Mouse (Mus musculus) frontal cortex, postnatal 14 days (tissue): ENCODE measurements around the gene Usf3.

Source experiments
- DNase-seq, 2 experiments: peaks; one replicate each; pipeline ENCODE4 v3.0.0; 2022; ENCODE audit warnings: low spot score in 2 of 2

Gene Usf3

DNA sequence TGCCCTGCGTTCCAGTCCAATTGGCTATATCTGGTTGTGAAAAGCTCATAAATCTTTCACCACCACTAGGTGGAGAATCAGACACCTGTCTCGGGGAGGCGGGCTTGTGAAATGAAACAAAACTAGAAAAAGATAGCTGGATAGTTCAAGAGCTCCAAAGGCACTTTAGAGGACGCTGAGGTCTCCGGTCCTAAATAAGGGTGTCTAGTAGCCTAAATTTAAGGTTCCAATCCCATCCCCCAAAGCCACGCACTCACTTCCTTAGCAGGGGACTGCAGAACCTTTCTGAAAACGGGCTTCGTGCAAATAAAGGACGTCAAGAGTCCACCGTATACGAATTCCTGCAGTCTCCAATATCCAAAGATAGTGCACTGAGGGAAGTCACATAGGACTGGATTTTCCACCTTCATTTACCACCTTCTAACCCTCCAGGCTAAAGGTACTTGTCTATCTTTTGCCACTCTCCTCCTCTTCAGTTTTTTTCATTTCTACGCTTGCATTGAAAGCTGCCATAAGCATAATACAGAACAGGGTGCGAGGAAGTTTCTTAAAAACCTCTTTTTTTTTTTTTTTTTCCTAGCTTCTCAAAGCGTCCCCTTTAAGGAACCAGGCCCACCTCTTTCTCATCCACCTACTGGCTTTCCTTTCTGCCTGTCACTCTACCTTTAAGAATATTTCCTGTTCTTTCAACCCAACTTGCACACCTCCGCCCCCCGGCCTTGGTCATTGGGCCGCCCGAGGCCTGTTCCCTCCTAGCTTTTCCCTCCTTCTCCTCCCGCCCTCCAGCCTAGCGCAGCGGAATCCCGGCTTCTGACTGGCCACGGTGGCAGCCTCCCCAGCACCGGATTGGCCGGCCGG, 520 bp upstream of the Usf3 start:
- peak; percentile 97 to 98 for DNase-seq

DNA sequence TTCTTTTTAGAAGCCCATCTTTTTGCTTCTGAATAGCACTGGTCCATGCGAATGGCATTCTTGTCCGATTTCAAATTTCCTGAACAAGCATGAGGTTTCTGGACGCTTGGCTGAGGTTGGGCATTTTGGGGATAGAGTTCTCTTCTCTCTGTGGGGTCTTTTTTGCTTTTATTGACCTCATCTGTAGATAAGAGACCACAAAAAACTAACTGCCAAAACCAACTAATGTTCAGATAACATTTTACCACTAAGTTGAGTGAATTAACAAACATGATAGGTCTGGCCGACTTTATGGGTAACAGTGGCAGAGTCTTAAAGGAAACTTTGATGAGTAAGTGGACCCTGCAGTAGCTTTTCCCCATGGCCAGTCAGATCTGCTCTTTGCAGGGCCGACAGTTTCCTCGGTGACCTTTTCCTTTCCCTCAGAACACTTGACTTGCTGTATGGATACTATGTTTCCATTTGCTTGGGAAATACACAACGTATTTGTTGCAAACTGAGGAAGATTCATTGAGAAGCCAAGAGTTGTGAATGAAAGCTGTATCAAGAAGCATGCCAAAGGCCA, 1.0 kb downstream of the Usf3 start:
- DNase-seq: no peak

DNA sequence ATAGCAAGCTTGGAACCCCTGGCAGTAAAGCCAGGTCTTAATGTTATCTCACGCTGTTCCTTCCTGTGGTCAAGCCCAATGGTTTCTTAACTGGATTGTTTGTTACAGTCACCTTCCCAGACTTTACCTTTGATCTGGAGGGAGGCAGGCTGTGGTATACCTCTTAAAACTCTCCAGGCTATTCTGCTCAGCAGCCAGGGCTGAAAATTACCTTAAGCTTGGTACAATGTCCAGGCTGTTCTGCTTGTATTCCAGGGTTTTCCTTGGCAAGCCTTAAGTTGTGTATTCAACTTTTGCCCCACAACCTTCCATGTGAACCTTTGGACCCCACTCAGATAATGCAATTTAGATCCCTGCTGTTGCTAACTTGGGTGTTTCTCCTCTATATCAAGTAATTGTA, 2.0 kb downstream of the Usf3 start:
- DNase-seq: no peak

DNA sequence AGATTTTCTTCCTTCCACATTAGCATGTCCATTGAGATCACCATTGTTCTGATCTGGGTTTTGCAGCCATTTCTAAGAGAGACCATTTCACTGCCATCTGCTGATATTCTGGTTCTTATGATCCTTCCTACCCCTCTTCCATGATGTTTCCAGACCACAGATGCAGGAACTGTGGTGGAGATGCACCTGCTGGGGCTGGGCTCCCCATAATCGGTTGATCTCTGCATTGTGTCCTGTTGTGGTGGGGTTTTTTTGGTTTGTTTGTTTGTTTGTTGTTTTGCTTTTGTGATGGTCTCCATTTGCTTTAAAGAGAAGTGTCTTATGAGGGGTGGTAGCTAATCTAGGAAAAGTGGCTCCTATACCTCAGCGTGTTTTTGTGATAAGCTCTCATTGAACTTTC, 3.5 kb downstream of the Usf3 start:
- no peak for DNase-seq

DNA sequence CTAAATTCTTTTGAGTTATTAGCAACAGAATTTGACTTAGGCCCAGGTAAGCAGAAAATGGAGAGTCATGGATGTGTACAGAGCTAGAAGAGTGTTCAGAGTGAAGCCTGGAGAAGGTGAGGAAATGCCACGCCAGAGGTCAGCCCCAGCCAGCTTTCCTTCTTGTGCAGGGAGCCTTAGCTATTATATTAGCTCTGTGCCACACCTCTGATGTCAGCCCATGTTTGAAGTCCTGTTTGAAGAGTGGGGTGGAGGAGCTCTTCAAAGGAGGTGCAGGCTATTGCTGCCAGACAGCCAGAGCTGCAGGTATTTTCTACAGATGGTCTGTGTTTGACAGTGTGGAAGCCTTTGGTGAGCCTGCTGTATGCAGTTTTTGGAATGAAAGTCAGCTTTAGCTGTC, 5.5 kb downstream of the Usf3 start:
- DNase-seq: no peak

DNA sequence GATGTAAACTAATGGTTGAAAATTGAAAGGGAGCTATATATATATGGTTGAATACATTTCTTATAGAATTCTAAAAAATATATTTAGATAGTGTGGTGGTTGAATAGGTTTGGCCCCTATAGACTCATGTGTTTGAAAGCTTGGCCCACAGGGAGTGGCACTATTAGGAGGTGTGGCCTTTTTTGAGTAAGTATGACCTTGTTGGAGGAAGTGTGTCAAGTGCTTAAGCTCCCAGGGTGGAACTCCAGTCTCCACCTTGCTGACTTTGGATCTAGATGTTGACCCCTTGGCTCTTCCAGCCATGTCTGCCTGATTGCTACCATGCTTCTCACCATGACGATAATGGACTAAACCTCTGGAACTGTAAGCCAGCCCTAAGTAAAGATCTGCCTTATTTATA, 9.6 kb downstream of the Usf3 start:
- DNase-seq: no peak

DNA sequence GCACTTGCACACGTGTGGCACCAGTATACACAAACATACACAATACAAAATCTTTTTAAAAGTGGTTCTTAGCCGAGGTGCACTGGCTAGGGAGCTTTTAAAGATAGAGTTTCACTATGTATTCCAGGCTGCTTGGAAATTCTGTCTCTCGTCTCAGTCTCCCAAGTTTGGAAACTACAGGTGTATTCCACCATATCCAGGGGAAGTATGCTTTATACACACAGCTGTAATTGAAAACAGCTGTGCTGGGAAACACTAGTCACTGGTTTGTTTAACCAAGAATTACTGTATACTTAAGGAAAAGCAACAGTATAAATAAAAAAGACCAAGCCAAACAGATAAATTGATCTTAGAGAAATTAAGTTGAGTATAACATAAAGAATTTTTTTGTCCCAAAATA, 11.7 kb downstream of the Usf3 start:
- no peak for DNase-seq

DNA sequence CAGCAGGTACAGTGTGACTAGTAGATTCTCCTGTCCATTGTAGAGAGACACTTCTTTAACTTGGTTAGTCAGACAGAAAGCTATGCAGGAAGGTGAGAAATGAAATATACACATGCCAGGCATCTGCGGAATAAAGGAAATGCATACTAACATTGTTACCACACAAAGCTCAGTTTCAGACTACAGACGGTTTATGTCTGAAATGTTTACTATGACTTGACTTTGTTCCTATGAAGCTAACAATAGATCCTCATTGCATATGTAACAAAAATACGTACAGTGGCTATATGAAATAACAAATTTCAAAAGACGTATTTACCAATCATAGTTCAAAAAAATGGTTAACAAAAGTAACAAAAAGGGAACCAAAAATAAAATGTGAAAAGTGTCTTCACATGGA, 14.1 kb downstream of the Usf3 start:
- no peak for DNase-seq

DNA sequence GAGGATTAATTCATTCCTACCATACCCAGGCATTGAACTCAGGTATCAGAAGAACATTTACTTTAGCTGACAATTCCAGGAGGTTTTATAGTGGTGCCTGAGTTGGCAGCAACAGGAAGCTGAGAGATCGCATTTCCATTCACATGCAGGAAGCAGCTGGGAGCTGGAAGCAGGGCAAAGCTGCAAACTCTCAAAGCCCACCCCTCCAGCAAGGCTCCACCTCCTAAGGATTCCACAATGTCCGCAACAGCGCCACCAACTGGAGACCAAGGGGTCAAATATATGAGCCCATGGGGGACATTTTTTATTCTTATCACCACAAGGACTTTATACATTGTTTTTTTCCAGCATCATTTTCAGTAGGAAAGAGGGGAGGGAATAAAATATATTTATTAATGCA, 15.7 kb downstream of the Usf3 start:
- DNase-seq: no peak

DNA sequence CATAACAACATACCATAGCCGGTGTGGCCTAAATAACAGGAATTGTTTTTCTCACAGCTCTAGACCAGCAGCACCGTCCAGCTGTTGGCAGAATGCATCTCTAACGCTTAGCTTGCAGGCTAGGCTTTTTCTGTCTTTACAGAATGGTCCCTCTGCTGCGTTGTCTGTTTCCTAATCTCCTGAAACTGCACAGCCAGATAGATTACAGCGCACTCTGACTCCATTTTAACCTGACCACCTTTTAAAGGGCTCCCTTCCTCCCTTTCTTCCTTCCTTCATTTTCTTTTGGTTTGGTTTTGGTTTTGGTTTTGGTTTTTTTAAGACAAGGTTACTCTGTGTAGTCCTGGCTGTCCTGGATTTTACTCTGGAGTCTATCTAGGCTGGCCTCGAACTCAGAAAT, 17.0 kb downstream of the Usf3 start:
- DNase-seq: no peak

DNA sequence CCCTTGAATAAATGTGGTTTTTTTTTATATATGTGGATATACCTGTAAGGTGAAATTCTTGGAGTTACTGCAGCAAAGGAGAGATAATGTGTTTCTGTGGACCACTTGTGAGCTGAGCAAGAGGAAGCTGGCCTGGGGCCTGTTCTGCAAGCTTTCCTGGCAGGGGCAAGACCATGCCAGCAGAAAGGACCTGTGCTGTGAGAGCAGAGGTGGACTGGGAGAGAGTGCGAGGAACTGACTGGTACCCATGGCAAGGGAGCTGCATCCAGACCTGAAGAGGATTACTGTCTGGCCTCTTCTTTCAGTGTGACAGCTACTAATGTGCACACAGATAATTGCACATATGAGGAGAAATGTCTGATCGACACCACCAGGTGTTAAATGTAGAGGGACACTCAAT, 17.9 kb downstream of the Usf3 start:
- DNase-seq: no peak

DNA sequence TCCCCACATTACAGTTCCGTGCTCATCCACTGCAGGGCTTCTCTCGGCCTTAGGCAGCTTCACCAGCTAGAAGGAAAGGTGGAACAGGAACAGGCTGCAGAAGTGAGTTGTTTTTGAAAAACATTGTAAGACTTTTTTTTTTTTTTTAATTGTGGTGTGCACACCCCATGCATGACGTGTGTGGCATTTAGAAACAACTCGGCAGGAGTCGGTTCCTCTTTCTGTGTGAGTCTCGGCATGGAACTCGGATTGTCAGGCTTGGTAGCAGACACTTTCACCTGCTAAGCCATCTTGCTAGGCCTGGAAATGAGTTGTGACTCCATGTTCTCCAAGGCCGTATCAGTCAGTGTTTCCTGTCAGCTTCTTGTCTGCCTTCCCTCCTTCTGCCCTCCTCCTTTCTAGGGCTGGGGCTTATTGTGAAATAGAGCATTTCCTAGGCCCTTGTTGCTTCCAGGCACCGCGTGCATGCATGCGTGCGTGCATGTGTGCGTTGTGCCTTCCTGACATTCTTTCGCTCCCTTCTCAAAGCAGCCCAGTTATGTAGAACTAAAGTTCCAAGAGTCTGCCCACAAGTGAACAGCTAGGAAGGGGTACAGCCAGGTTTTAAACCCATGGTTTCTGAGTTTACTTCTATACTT, 26.1 kb downstream of the Usf3 start:
- DNase-seq: no peak

DNA sequence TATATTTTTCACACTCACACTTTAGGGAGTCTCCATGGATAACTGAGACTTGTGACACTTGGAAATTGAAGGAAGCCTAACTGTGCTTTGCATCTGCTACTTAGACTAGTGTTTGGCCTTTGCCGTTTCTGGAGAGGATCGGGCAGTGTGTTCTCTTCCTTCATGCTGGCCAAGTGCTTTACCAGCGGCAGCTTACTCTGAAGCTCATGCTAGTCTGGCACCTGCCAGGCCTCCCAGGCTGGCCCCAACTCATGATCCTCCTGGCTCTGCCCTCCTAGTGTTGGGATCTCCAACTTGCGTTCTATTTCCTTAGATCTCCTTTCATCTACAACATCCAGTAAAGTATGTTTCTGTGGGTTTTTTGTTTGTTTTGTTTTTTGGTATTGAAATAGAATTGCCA, 27.1 kb downstream of the Usf3 start:
- DNase-seq: no peak

DNA sequence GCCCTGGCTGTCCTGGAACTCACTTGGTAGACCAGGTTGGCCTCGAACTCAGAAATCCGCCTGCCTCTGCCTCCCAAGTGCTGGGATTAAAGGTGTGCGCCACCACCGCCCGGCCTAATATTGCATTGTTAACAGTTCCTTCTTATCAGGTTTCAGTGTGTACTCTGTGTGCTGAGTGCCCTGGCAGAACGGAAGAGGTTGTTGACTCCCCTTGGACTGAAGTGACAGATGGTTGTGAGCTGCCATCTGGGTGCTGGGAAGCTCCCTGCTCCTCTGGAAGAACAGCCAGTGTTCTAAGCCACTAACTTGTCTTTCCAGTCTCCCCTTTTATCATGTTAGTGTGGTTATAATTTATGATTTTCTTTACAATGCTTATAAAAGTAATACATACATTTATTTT, 31.3 kb downstream of the Usf3 start:
- no peak for DNase-seq

DNA sequence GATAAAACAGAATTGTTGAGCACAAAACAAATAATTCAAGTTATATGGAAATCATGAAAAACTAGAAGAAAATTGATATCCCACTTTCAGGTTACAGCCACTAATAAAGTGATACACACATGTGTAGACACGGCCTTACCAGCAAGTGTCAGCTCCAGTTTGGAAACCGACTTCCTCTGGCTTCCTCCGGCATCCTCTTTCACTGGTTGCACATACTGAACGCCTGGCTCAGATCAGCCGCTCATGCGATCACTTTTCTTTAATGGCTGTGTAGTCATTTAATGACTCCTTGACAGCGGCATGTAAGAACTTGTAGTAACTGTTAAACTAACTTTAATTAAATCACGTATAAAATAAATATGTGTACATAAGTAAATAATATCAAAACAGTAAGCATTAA, 32.9 kb downstream of the Usf3 start:
- no peak for DNase-seq

DNA sequence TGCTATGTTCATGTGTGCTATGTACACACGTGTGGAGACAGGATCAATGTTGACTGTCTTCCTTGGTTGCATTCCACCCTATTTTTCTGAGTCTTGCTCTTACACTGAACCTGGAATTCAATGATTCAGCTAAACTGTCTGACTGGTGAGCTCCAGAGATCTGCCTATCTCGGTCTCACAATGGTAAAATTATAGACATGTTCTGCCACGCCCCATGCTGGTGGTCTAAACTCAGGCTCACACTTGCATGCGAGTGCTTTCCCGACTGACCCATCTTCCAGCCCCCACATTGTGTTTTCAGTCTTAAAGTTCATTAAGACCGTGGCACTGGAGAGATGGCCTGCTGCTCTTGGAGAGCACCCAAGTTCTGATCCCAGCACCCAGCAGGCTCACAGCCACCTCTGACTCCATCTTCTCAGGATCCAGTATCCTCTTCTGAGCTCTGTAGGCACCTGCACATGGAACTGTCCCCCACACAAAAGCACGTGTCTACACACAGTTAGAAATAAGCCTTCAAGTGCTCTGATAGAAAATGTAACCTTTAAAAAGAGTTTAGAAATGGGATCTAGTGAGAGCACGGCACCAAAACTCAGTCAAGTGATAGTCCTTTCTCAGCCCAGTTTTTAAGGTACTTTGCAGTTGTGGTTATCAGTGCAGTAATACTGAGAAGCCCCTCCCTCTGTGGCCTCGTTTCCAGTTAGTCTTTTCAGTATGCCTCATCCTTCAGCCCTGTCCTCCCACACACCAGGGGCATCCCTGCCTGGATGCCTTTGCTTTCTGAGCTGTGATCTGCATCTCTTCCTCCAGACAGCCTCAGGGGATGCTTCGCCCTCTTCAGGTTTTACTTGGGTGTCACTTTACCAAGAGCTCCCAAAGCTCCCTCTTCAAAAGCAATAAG, 37.4 kb downstream of the Usf3 start:
- no peak for DNase-seq

DNA sequence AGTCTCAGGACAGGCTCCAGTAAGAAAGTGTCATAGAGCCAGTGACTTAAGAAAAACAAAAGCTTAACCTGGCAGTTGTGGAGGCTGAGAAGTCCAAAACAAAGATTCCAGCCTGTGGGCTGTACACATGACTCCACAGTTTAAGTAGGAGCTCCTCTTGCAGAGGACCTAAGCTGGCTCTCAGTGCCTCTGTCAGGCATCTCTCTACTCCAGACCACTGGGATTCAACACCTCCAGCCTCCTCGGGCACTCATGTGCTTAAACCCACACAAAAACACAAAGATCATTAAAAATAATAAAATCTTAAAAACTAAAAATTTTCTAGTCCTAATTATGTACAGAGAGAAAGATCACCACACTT, 38.0 kb downstream of the Usf3 start:
- no peak for DNase-seq

DNA sequence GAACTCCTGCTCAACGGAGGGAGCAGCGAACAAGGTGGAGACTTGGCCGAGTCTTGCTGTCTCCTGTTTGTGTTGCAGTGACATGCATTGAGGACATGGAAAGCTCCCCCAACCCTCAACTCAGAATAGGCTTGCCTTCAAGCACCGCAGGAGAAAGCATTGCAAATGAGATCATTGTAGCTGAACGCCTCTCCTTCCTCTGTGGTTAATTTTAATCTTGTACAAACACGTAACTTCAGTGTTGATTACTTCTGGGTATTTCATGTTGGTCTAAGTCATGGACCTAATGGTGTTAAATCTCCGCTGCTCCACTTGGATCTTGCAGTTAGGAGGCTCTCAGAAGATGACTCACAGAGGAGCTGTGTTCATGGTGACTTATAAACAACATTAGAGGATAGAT, 39.7 kb downstream of the Usf3 start:
- DNase-seq: no peak

DNA sequence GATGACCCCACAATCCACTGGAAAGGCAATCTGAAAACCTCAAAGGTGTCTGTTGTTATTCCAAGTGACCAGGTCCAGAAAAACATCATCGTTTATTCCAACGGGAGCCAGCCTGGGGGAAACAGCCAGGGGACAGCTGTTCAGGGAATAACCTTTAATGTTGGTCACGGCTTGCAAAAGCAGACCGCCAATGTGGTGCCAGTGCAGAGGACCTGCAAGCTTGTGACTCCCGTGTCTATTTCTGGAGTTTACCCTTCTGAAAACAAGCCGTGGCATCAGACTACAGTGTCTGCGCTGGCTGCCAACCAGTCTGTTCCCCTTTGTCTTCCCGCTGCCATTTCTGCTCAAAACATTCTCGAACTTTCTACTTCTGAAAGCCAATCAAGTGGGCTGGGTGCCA, 42.5 kb downstream of the Usf3 start:
- no peak for DNase-seq

DNA sequence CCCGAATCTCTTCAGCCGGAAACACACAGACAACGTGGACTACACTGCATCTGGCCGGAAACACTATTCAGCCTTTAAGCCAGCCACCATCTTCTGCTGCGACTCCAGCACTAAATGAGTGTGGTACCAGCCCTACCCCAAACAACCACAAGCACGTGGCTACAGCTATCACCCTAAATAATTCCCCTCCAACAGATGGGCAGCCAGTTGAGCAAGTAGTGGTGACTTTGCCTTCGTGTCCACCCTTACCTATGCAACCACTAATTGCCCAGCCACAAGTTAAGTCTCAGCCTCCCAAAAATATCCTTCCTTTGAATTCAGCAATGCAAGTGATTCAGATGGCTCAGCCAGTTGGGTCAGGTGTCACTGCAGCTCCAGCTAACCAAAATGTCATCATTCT, 43.4 kb downstream of the Usf3 start:
- DNase-seq: no peak

DNA sequence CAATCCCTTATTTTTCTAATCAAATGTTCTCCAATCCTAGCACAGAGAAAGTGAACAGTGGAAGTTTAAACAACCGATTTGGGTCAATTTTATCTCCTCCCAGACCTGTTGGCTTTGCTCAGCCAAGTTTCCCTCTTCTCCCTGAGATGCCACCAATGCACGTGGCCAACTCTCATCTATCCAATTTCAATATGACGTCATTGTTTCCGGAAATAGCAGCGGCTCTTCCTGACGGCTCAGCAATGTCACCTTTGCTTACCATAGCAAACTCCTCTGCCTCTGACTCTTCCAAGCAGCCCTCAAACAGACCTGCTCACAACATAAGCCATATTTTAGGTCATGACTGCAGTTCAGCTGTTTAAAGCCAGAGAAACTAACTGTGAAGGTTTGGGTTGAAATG, 48.4 kb downstream of the Usf3 start:
- DNase-seq: no peak

DNA sequence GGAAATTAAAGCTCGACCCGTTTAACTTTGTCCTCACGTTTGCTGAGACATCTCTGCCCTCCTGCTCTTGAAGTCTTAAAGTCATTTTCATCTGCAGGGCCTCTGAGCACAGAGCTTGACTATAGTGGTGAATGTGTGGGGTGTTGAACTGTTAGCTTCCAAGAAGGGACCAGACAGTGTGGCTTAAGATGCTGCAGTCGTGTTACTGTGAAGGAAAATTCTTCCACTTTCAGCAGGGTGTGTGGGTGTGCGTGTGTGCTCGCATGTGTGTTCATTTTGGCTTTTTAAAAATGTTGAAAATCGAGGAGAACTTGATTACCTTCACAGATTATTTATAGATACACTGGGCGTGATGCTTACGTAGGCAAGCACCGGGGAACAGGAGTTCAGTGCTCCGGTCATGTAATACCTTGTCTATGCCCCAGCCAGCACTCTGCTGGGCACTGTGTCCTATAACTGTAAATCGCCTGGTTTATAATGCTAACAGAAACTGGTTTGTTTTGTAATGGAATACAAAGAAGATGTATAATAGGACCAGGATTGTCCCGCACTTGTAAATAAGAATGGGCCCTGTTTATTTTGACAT, 53.8 kb downstream of the Usf3 start:
- no peak for DNase-seq
